Mouse (Mus musculus) heart, adult 2 months (tissue): ENCODE measurements around the gene Msi2.

Experiments
- CTCF ChIP-seq: fragments of 200-600 bp; IDR thresholded peaks from 2 replicates; pipeline ENCODE4 v1.8.1; 2022; ENCODE audit warnings: antibody characterized with exemption, mild to moderate bottlenecking, moderate library complexity
- EP300 ChIP-seq: fragments of 200-500 bp; IDR thresholded peaks from 2 replicates; pipeline ENCODE4 v1.6.1; 2011; ENCODE audit warnings: low read depth, low read length, control low read depth; ENCODE audit not compliant: insufficient read depth

- TF ChIP-seq CTCF (no peak), EP300 (no peak)
These were observed 128.7 kb downstream of the Msi2 start for GRCm38 (mm10) chr11:88589641-88590040.
